Mouse (Mus musculus) midbrain, embryonic 11.5 days (tissue): ENCODE measurements around the gene Tdrd12. TPM values are rescaled to one million over a fixed set of nuclear protein-coding genes. Genes with fewer than 3 reads are reported as not detected.

Experiments used
- ATAC-seq: fragments of 200-750 bp; cut with Nextera tagmentation; 2 replicates; pipeline ENCODE4 v1.8.0; 2017; ENCODE audit warnings: moderate TSS enrichment, moderate library complexity; ENCODE audit not compliant: low FRiP score
- DNase-seq: peaks from one replicate; pipeline ENCODE4 v3.0.0; 2015; ENCODE audit warnings: low spot score; ENCODE audit errors: missing footprints
- H3K27ac ChIP-seq: fragments of 300-500 bp; sonication (generic); 2 replicates; pipeline ENCODE4 v1.5.1; 2014; ENCODE audit warnings: low read depth, low read length
- H3K27me3 ChIP-seq: fragments of 300-500 bp; sonication (generic); 2 replicates; pipeline ENCODE4 v1.6.1; 2014; ENCODE audit warnings: mild to moderate bottlenecking, low read length, moderate library complexity, mixed read lengths; ENCODE audit not compliant: control insufficient read depth, insufficient read depth
- H3K36me3 ChIP-seq: fragments of 300-500 bp; sonication (generic); 2 replicates; pipeline ENCODE4 v1.6.1; 2014; ENCODE audit warnings: mild to moderate bottlenecking, low read length, moderate library complexity, mixed read lengths; ENCODE audit not compliant: control insufficient read depth, insufficient read depth
- H3K4me1 ChIP-seq: fragments of 300-500 bp; sonication (generic); 2 replicates; pipeline ENCODE4 v1.6.1; 2014; ENCODE audit warnings: low read length; ENCODE audit not compliant: control insufficient read depth, insufficient read depth
- H3K4me2 ChIP-seq: fragments of 300-500 bp; sonication (generic); 2 replicates; pipeline ENCODE4 v1.6.1; 2014; ENCODE audit warnings: mild to moderate bottlenecking, moderate library complexity
- H3K4me3 ChIP-seq: fragments of 300-500 bp; sonication (generic); 2 replicates; pipeline ENCODE4 v1.5.1; 2014; ENCODE audit warnings: low read depth, low read length
- H3K9ac ChIP-seq: fragments of 300-500 bp; sonication (generic); 2 replicates; pipeline ENCODE4 v1.6.1; 2014; ENCODE audit warnings: low read length
- H3K9me3 ChIP-seq: fragments of 300-500 bp; sonication (generic); 2 replicates; pipeline ENCODE4 v1.6.1; 2016; ENCODE audit warnings: low read length; ENCODE audit not compliant: control insufficient read depth
- WGBS: fragments of 180-500 bp; shearing (Covaris S2); extraction: QIAGEN DNeasy Blood & Tissue Kit; methylation state at CpG from one replicate; pipeline ENCODE4 v1.1.7; 2014; 5-methylcytosine and 5-hydroxymethylcytosine counted together
- polyA plus RNA-seq: library from polyadenylated mRNA; unstranded; fragments of >200 nt; fragmentation: Nextera tagmentation; extraction: Ambion mirVana; gene quantifications from 2 replicates; pipeline ENCODE4 v1.2.1, GENCODE M21; 2014

Gene Tdrd12
- polyA plus RNA-seq, 1 experiment from 2014 or later, result 0.11 TPM

DNA sequence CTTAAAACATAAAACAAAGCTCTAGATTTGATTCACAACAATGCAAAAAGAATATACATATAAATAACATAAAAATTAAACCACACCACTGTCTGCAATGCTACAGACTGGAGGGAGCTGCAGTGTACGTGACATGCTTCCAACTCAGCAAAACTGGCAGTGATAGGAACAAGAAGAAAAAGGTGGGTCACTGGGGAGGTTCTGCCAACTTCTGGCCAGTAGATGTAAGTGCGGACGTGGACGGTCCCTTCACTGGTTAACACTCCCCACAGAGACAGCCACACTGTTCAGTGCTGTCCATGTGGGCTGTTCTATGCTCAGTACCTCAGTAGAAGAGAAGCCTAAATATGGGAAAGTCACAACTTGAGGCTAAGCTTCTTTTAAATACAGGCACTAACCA is 66.8 kb downstream of the Tdrd12 start:
- no peak for DNase-seq
- WGBS, result 45% methylated on average over 4 of the region's 4 CpGs

GRCm38 (mm10) chr7:35467856-35468255 is 69.7 kb downstream of the Tdrd12 start:
- Histone ChIP-seq H3K4me2 (no peak overlapping the region), H3K4me1 (no peaks in the 10 kb centered on the region), H3K9me3 (no peaks in the 10 kb centered on the region), H3K9ac (no peak overlapping the region), H3K36me3 (no peaks in the 10 kb centered on the region), H3K27me3 (no peaks in the 10 kb centered on the region), H3K4me3 (no peak overlapping the region), H3K27ac (no peak overlapping the region)
- no peak for ATAC-seq
- 78% methylated on average over 2 of the region's 2 CpGs for WGBS
- no peak for DNase-seq

More for the DNA sequence above, 66.8 kb downstream of the Tdrd12 start:
- H3K4me2 ChIP-seq, result no peak overlapping the region
- H3K27ac ChIP-seq, result no peak overlapping the region
- no peak overlapping the region for H3K9ac ChIP-seq
- ATAC-seq, result no peak
- H3K9me3 ChIP-seq, result no peaks in the 10 kb centered on the region
- no peaks in the 10 kb centered on the region for H3K27me3 ChIP-seq
- H3K4me1 ChIP-seq, result no peaks in the 10 kb centered on the region
- no peaks in the 10 kb centered on the region for H3K36me3 ChIP-seq
- H3K4me3 ChIP-seq, result no peak overlapping the region

- H3K4me1 ChIP-seq, result no peaks in the 10 kb centered on the region
- no peak overlapping the region for H3K4me2 ChIP-seq
- H3K9me3 ChIP-seq, result no peaks in the 10 kb centered on the region
- 91% methylated on average over 5 of the region's 5 CpGs for WGBS
- no peaks in the 10 kb centered on the region for H3K36me3 ChIP-seq
- DNase-seq (no peak), ATAC-seq (no peak)
- no peaks in the 10 kb centered on the region for H3K27me3 ChIP-seq
- no peak overlapping the region for H3K4me3 ChIP-seq
- no peak overlapping the region for H3K27ac ChIP-seq
- no peak overlapping the region for H3K9ac ChIP-seq
These were observed 72.5 kb downstream of the Tdrd12 start for GRCm38 (mm10) chr7:35465027-35465426.

DNA sequence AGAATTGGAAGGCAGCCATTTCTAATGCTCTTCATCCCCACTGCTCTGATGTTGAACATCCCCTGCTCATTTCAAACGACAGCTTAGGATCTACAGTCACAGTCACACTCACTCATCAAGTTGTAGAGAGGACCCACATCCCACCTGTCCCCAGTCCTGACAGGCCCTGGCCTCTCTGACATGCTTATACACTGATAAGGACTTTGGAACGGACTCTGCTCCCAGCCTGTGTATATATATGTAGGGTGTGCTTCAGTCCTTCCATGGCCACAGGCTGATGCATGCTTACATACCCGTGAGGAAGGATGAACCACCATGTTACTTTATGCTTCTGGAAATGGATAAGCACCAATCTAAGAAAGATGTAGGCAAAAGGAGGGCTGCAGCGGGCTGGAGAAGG is 76.6 kb downstream of the Tdrd12 start:
- 92% methylated on average over 4 of the region's 4 CpGs for WGBS
- no peaks in the 10 kb centered on the region for H3K9me3 ChIP-seq
- H3K4me2 ChIP-seq, result no peak overlapping the region
- H3K4me1 ChIP-seq, result no peaks in the 10 kb centered on the region
- H3K9ac ChIP-seq, result no peak overlapping the region
- DNase-seq (no peak), ATAC-seq (no peak)
- H3K27me3 ChIP-seq, result no peaks in the 10 kb centered on the region
- no peak overlapping the region for H3K4me3 ChIP-seq
- no peak overlapping the region for H3K27ac ChIP-seq
- no peaks in the 10 kb centered on the region for H3K36me3 ChIP-seq

- 72% methylated on average over 4 of the region's 4 CpGs for WGBS
- Histone ChIP-seq H3K9ac (no peak overlapping the region), H3K4me2 (no peak overlapping the region), H3K4me3 (no peak overlapping the region), H3K4me1 (no peaks in the 10 kb centered on the region), H3K27ac (no peak overlapping the region), H3K36me3 (no peaks in the 10 kb centered on the region), H3K9me3 (no peaks in the 10 kb centered on the region), H3K27me3 (no peaks in the 10 kb centered on the region)
- no peak for ATAC-seq
- DNase-seq, result peak; percentile 26
These were observed 81.3 kb downstream of the Tdrd12 start for GRCm38 (mm10) chr7:35456091-35456814.

GRCm38 (mm10) chr7:35448867-35449266 is 88.7 kb downstream of the Tdrd12 start:
- Histone ChIP-seq H3K4me1 (no peaks in the 10 kb centered on the region), H3K27ac (no peak overlapping the region), H3K9ac (no peak overlapping the region), H3K36me3 (no peaks in the 10 kb centered on the region), H3K4me2 (no peak overlapping the region), H3K27me3 (no peaks in the 10 kb centered on the region), H3K4me3 (no peak overlapping the region), H3K9me3 (no peaks in the 10 kb centered on the region)
- WGBS, result 81% methylated on average over 7 of the region's 7 CpGs
- no peak for DNase-seq
- ATAC-seq, result no peak

- no peaks in the 10 kb centered on the region; the same call in 1 of the 2 replicates for H3K9me3 ChIP-seq
- H3K4me3 ChIP-seq, result no peak within 1 kb of the TSS
- H3K4me1 ChIP-seq, result no peaks in the 10 kb centered on the region
- DNase-seq (peak; percentile 81), ATAC-seq (no peak)
- 28% methylated on average over 15 of the region's 15 CpGs for WGBS
- H3K36me3 ChIP-seq, result no peaks in the 10 kb centered on the region
- no peaks in the 10 kb centered on the region for H3K27me3 ChIP-seq
- H3K27ac ChIP-seq, result no peak within 1 kb of the TSS
- H3K4me2 ChIP-seq, result no peak within 1 kb of the TSS
- 0 out of 2 replicates have a peak within 1 kb of the TSS, but pooled peaks have one; percentile 4 for H3K9ac ChIP-seq
These were observed 89.3 kb downstream of the Tdrd12 start, which contains the start of gene Slc7a9 for GRCm38 (mm10) chr7:35447996-35448846. Gene Slc7a9 (plus strand): TSS chr7:35448796.

- no peak overlapping the region for H3K27ac ChIP-seq
- 0 out of 2 replicates have a peak overlapping the region, but pooled peaks have one; percentile 4 for H3K9ac ChIP-seq
- 31% methylated on average over 4 of the region's 4 CpGs for WGBS
- ATAC-seq (no peak), DNase-seq (no peak)
- no peaks in the 10 kb centered on the region; the same call in 1 of the 2 replicates for H3K9me3 ChIP-seq
- no peaks in the 10 kb centered on the region for H3K36me3 ChIP-seq
- H3K4me2 ChIP-seq, result no peak overlapping the region
- no peaks in the 10 kb centered on the region for H3K4me1 ChIP-seq
- H3K4me3 ChIP-seq, result no peak overlapping the region
- no peaks in the 10 kb centered on the region for H3K27me3 ChIP-seq
These were observed 90.0 kb downstream of the Tdrd12 start for GRCm38 (mm10) chr7:35447501-35447900.

DNA sequence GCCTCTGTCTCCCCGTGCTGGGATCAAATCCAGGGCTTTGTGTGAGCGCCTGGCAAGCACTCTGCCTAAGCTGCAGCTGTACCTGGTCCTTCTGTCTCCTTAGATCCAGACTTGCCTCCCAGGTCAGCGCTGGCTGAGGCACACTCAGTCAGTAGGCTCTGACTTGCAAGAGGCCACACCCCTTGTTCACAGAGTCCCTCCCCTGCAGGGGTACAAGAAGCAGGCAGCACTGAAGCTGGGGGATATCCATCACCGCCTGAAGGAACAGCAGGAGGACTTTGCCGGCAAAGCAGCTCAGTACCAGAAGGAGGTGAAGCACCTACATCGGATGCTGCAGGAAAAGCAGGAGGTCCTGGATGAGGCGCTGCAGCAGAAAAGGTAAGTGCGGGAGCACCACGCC is 102.3 kb downstream of the Tdrd12 start:
- H3K4me1 ChIP-seq, result no peaks in the 10 kb centered on the region
- H3K27ac ChIP-seq, result no peak overlapping the region
- H3K9ac ChIP-seq, result no peak overlapping the region
- no peak overlapping the region for H3K4me3 ChIP-seq
- DNase-seq (peak; percentile 2), ATAC-seq (no peak)
- no peaks in the 10 kb centered on the region for H3K9me3 ChIP-seq
- peaks cover 28% of the 10 kb centered on the region for H3K36me3 ChIP-seq
- no peak overlapping the region for H3K4me2 ChIP-seq
- 81% methylated on average over 9 of the region's 9 CpGs for WGBS
- no peaks in the 10 kb centered on the region for H3K27me3 ChIP-seq
